Mouse (Mus musculus) cerebellum, adult 2 months (tissue): ENCODE measurements around the gene Serpina6.

Experiments used
- CTCF ChIP-seq: fragments of 200-500 bp; IDR thresholded peaks from 2 replicates; pipeline ENCODE4 v1.5.1; 2011; ENCODE audit warnings: low read depth, mild to moderate bottlenecking, control low read depth, low read length, moderate library complexity, borderline replicate concordance; ENCODE audit not compliant: insufficient read depth
- POLR2A ChIP-seq: fragments of 200-500 bp; IDR thresholded peaks from 2 replicates; pipeline ENCODE4 v1.6.1; 2011; ENCODE audit warnings: low read length, control low read depth, borderline replicate concordance; ENCODE audit not compliant: insufficient read depth

DNA sequence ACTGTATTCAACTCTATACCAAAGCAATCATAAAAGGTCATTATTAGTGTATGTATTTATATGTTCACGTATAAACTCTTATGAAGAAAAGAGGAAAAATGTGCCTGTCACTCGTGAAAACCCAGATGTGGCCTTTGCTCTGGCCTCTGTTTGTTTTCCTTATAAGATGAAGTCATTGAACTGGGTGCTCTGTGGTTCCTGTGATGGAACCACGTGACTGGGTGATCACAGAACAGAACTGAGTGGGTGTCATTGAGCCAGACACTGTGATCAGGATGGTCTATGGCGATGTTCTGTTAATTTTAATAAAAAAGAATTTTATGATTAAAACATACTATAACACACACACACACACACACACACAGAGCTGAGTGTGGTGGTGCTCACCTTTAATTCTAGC, 41.3 kb downstream of the Serpina6 start:
- no peak for TF ChIP-seq CTCF
- TF ChIP-seq POLR2A: no peak
